Comparison of ENCODE assay signal across 8 mouse cellular contexts in genomic region chr7:99351802-99352517, GRCm38 (mm10). TPM values are rescaled to one million over a fixed set of nuclear protein-coding genes. Genes with fewer than 3 reads are reported as not detected.
DNase-seq lines count a peak whose midpoint lies in the region; ATAC-seq and TF ChIP-seq lines count a peak whose summit lies in the region.

No protein-coding gene starts in this region.

- peaks cover 11% of the 10 kb centered on the region; the same call in 1 of the 2 replicates for H3K4me1 ChIP-seq in cerebellum, adult 2 months (ENCODE audit: control insufficient read depth, insufficient read depth, low read length)
- H3K4me1 ChIP-seq in embryonic facial prominence, embryonic 13.5 days: peaks cover 74% of the 10 kb centered on the region
- peaks cover 64% of the 10 kb centered on the region for H3K4me1 ChIP-seq in limb, embryonic 13.5 days
- peaks cover 57% of the 10 kb centered on the region for H3K4me1 ChIP-seq in midbrain, embryonic 15.5 days

- peak overlapping the region; percentile 92 for H3K4me2 ChIP-seq in embryonic facial prominence, embryonic 13.5 days
- H3K4me2 ChIP-seq in limb, embryonic 13.5 days (replicated peaks): peak overlapping the region; percentile 96
- peak overlapping the region; percentile 49 for H3K4me2 ChIP-seq in midbrain, embryonic 15.5 days

- H3K36me3 ChIP-seq in embryonic facial prominence, embryonic 13.5 days: peaks cover 35% of the 10 kb centered on the region
- H3K36me3 ChIP-seq in limb, embryonic 13.5 days: peaks cover 36% of the 10 kb centered on the region
- H3K36me3 ChIP-seq in midbrain, embryonic 15.5 days (replicated peaks): no peaks in the 10 kb centered on the region

- TF ChIP-seq CTCF in cerebellum, adult 2 months (IDR thresholded peaks at IDR 0.05; ENCODE audit: borderline replicate concordance, insufficient read depth, low read depth, low read length): no peak

- no peaks in the 10 kb centered on the region for H3K27me3 ChIP-seq in cerebellum, adult 2 months (ENCODE audit: control insufficient read depth, insufficient read depth, low read length)
- no peaks in the 10 kb centered on the region for H3K27me3 ChIP-seq in embryonic facial prominence, embryonic 13.5 days
- no peaks in the 10 kb centered on the region for H3K27me3 ChIP-seq in limb, embryonic 13.5 days
- no peaks in the 10 kb centered on the region for H3K27me3 ChIP-seq in midbrain, embryonic 15.5 days (replicated peaks)

- DNase-seq in cerebellum, adult 2 months: no peak
- peak; percentile 49 to 73 for DNase-seq in heart, postnatal 36 days
- DNase-seq in c-Kit-positive CD71-positive TER-119-positive erythroid progenitor cells, embryonic 14.5 days (ENCODE audit: low spot score): no peak
- no peak for DNase-seq in right cerebral cortex, postnatal 25 days

- peak overlapping the region; percentile 35 for H3K4me3 ChIP-seq in cerebellum, adult 2 months (replicated peaks; ENCODE audit: insufficient read depth, low read depth, low read length)
- H3K4me3 ChIP-seq in embryonic facial prominence, embryonic 13.5 days: peak overlapping the region; percentile 81
- peak overlapping the region; percentile 72 for H3K4me3 ChIP-seq in limb, embryonic 13.5 days
- peak overlapping the region; percentile 32 for H3K4me3 ChIP-seq in midbrain, embryonic 15.5 days

- ATAC-seq in cerebellum, adult (ENCODE audit: insufficient number of reproducible peaks, low FRiP score, low TSS enrichment): no peak
- no peak for ATAC-seq in embryonic facial prominence, embryonic 13.5 days (ENCODE audit: insufficient number of reproducible peaks, insufficient read depth, low FRiP score, low TSS enrichment, low read depth)
- no peak for ATAC-seq in limb, embryonic 13.5 days (ENCODE audit: low FRiP score, low read depth)
- ATAC-seq in midbrain, embryonic 15.5 days (replicated peaks): peak; percentile 7; the same call in 1 of the 2 replicates

- H3K9ac ChIP-seq in embryonic facial prominence, embryonic 13.5 days: peak overlapping the region; percentile 97
- H3K9ac ChIP-seq in limb, embryonic 13.5 days: peak overlapping the region; percentile 97
- H3K9ac ChIP-seq in midbrain, embryonic 15.5 days: peak overlapping the region; percentile 15

- 58% methylated on average over 18 of the region's 18 CpGs for WGBS in cerebellum, adult 2 months
- 1% methylated on average over 18 of the region's 18 CpGs for WGBS in embryonic facial prominence, embryonic 13.5 days
- WGBS in limb, embryonic 13.5 days: under 1% methylated on average over 18 of the region's 18 CpGs
- 9% methylated on average over 18 of the region's 18 CpGs for WGBS in midbrain, embryonic 15.5 days

- H3K9me3 ChIP-seq in embryonic facial prominence, embryonic 13.5 days: no peaks in the 10 kb centered on the region
- no peaks in the 10 kb centered on the region for H3K9me3 ChIP-seq in limb, embryonic 13.5 days
- H3K9me3 ChIP-seq in midbrain, embryonic 15.5 days: no peaks in the 10 kb centered on the region

- no peak for TF ChIP-seq POLR2A in cerebellum, adult 2 months (IDR thresholded peaks at IDR 0.05; ENCODE audit: borderline replicate concordance, insufficient read depth, low read length)

- intact Hi-C loops in heart, postnatal 36 days (cut with DNase I): no loop called here

- H3K27ac ChIP-seq in cerebellum, adult 2 months (ENCODE audit: insufficient read depth, low read length): 0 out of 2 replicates have a peak overlapping the region, but pooled peaks have one; percentile 15
- peak overlapping the region; percentile 99 for H3K27ac ChIP-seq in embryonic facial prominence, embryonic 13.5 days
- peak overlapping the region; percentile 99 for H3K27ac ChIP-seq in limb, embryonic 13.5 days
- peak overlapping the region; percentile 72 for H3K27ac ChIP-seq in midbrain, embryonic 15.5 days

RNA-seq across cellular contexts. Expression of gene Serpinh1, which starts 1.1 kb away (rescaled TPM):
- 24.9 and 25.4 TPM in 2 replicates for polyA plus RNA-seq in cerebellum, adult 2 months (2012; rRNA removed)
- 1,619 and 1,744 TPM in 2 replicates for polyA plus RNA-seq in embryonic facial prominence, embryonic 13.5 days (2015; fragmentation: Nextera tagmentation; extraction: Ambion mirVana)
- total RNA-seq in heart, postnatal 36 days (2021): 100 to 1,000 TPM; 241 to 339 TPM
- 1,782 and 1,939 TPM in 2 replicates for polyA plus RNA-seq in limb, embryonic 13.5 days (2015; fragmentation: Nextera tagmentation; extraction: Ambion mirVana)
- polyA plus RNA-seq in midbrain, embryonic 15.5 days (2015; fragmentation: Nextera tagmentation; extraction: Ambion mirVana): 235 and 259 TPM in 2 replicates

RNA-seq across cellular contexts. Expression of gene Gdpd5, which starts 29.3 kb away (rescaled TPM):
- polyA plus RNA-seq in cerebellum, adult 2 months (2012; rRNA removed): 49.4 and 50.0 TPM in 2 replicates
- 10.8 and 11.3 TPM in 2 replicates for polyA plus RNA-seq in embryonic facial prominence, embryonic 13.5 days (2015; fragmentation: Nextera tagmentation; extraction: Ambion mirVana)
- 10 to 100 TPM; 22.6 to 23.2 TPM for total RNA-seq in heart, postnatal 36 days (2021)
- 14.0 and 14.5 TPM in 2 replicates for polyA plus RNA-seq in limb, embryonic 13.5 days (2015; fragmentation: Nextera tagmentation; extraction: Ambion mirVana)
- 51.8 and 53.3 TPM in 2 replicates for polyA plus RNA-seq in midbrain, embryonic 15.5 days (2015; fragmentation: Nextera tagmentation; extraction: Ambion mirVana)

Comparison
In these comparisons a context has a peak if more than half of its experiments do, and no peak if none do; other contexts are left out.
1. DNase-seq: peak in heart, postnatal 36 days (2 of 2); none in cerebellum, adult 2 months (0 of 2), c-Kit-positive CD71-positive TER-119-positive erythroid progenitor cells, embryonic 14.5 days (single experiment) and right cerebral cortex, postnatal 25 days (single experiment).
2. H3K27ac ChIP-seq: peak in every context shown above with its lines; median percentile 99 in embryonic facial prominence, embryonic 13.5 days; 99 in limb, embryonic 13.5 days; 72 in midbrain, embryonic 15.5 days; 15 in cerebellum, adult 2 months.
3. H3K9ac ChIP-seq: peak in every context shown above with its lines; median percentile 97 in embryonic facial prominence, embryonic 13.5 days; 97 in limb, embryonic 13.5 days; 15 in midbrain, embryonic 15.5 days.
4. Peak in every context shown above with its lines, with median percentiles within 50 percentile points of each other: H3K4me3 ChIP-seq and H3K4me2 ChIP-seq.